Mouse (Mus musculus): ENCODE data around the gene Itga4. TPM values are rescaled to one million over a fixed set of nuclear protein-coding genes. Genes with fewer than 3 reads are reported as not detected.

Itga4 gene
- polyA plus RNA-seq, 1 experiment: 0.11 TPM

DNA sequence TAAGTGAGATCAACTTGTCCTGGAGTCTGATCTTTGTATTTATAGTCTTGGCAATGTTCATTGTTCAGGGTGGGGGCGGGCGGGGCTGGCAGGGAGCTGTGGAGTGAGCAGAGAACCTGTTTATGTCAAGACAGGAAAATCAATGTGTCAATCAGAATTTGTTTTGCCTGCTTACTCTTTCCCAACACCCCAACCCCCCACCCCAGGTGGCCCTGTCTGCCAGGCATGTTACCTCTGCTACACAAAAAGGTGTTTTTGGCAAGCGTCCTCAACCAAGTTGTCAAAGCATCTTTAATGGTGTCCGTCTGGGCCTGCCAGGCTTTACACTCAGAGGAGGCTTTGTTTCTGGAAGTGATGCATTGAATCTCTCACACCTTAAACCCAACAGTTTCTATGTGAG, 59.9 kb downstream of the Itga4 start:
- H3K27ac ChIP-seq (ENCODE audit: control insufficient read depth, insufficient read depth, low read depth, low read length): no peak overlapping the region
- H3K4me3 ChIP-seq (ENCODE audit: control insufficient read depth, low read depth, low read length): no peak overlapping the region

DNA sequence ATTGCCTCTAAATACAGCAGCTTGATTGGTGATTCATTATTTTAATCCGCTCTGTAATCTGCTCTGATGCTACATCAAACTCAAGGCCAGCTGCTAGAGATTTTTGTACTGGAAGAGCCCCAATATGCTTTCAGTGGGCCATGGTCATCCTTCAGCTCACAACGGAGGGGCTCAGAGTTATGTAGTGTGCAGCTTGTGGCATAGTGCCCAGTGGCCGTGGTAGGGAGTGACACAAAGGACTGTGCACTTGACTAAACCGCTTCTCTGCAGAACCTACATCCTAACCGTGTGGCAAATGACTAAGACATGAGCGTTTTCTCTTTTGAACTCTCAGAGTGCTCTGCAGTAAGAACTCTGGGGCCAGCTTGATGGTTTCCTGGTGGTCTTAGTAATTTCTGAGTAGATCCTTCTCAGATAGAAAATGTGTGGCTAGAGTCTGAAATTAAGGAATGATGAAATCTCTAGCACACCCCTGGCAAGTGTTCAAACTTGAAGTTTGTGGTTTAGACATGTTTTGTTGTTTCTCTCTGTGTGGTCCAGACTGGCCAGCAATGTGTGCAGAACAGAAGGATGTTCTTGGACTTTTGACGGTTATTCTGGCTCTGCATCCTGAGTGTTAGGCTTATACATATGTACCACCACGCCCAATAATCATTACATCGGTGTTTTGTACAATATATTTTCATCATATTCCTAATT, 61.1 kb downstream of the Itga4 start:
- H3K27me3 ChIP-seq (ENCODE audit: control insufficient read depth, insufficient read depth, low read length): no peaks in the 10 kb centered on the region
- no peak overlapping the region for H3K27ac ChIP-seq (ENCODE audit: control insufficient read depth, insufficient read depth, low read depth, low read length)
- no peaks in the 10 kb centered on the region for H3K4me1 ChIP-seq (ENCODE audit: control insufficient read depth, insufficient read depth, low read length)
- H3K36me3 ChIP-seq (ENCODE audit: control insufficient read depth, insufficient read depth, low read length): no peaks in the 10 kb centered on the region
- no peak overlapping the region for H3K4me3 ChIP-seq (ENCODE audit: control insufficient read depth, low read depth, low read length)
- TF ChIP-seq CTCF (IDR thresholded peaks at IDR 0.05; ENCODE audit: control insufficient read depth, insufficient read depth, insufficient replicate concordance, low read depth, low read length): no peak
- no peak for TF ChIP-seq POLR2A (IDR thresholded peaks at IDR 0.05; ENCODE audit: control insufficient read depth, low read depth, low read length)

More for the DNA sequence above, 59.9 kb downstream of the Itga4 start:
- Histone ChIP-seq H3K4me1 (ENCODE audit: control insufficient read depth, insufficient read depth, low read length) (no peaks in the 10 kb centered on the region), H3K36me3 (ENCODE audit: control insufficient read depth, insufficient read depth, low read length) (no peaks in the 10 kb centered on the region), H3K27me3 (ENCODE audit: control insufficient read depth, insufficient read depth, low read length) (no peaks in the 10 kb centered on the region)
- no peak for TF ChIP-seq CTCF (IDR thresholded peaks at IDR 0.05; ENCODE audit: control insufficient read depth, insufficient read depth, insufficient replicate concordance, low read depth, low read length)
- TF ChIP-seq POLR2A (IDR thresholded peaks at IDR 0.05; ENCODE audit: control insufficient read depth, low read depth, low read length): no peak

DNA sequence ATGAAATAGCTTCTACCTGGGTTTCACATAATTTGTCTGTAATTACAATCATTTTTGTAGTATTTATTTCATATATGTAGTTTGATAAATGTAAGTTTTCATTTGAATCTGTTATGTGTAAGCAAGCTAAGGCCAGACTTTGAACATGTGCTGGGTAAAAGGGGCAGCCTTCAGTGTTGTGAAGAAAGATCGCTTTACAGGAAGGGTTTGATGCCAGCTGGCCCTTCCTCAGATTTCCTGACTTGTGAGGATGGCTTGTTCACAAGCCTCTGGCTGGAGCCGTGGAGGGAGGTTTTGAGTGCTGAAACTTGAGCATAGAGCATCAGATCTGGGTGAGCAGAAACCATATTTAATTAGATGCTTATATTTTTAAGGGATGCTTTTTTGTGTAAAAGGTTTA, 72.9 kb downstream of the Itga4 start:
- Histone ChIP-seq H3K27me3 (ENCODE audit: control insufficient read depth, insufficient read depth, low read length) (no peaks in the 10 kb centered on the region), H3K4me1 (ENCODE audit: control insufficient read depth, insufficient read depth, low read length) (no peaks in the 10 kb centered on the region), H3K36me3 (ENCODE audit: control insufficient read depth, insufficient read depth, low read length) (no peaks in the 10 kb centered on the region), H3K27ac (ENCODE audit: control insufficient read depth, insufficient read depth, low read depth, low read length) (no peak overlapping the region), H3K4me3 (ENCODE audit: control insufficient read depth, low read depth, low read length) (no peak overlapping the region)
- TF ChIP-seq POLR2A (IDR thresholded peaks at IDR 0.05; ENCODE audit: control insufficient read depth, low read depth, low read length): no peak
- TF ChIP-seq CTCF (IDR thresholded peaks at IDR 0.05; ENCODE audit: control insufficient read depth, insufficient read depth, insufficient replicate concordance, low read depth, low read length): no peak

GRCm38 (mm10) chr2:79334661-79335060, 79.4 kb downstream of the Itga4 start:
- Histone ChIP-seq H3K27ac (ENCODE audit: control insufficient read depth, insufficient read depth, low read depth, low read length) (no peak overlapping the region), H3K27me3 (ENCODE audit: control insufficient read depth, insufficient read depth, low read length) (no peaks in the 10 kb centered on the region), H3K4me1 (ENCODE audit: control insufficient read depth, insufficient read depth, low read length) (no peaks in the 10 kb centered on the region), H3K36me3 (ENCODE audit: control insufficient read depth, insufficient read depth, low read length) (no peaks in the 10 kb centered on the region), H3K4me3 (ENCODE audit: control insufficient read depth, low read depth, low read length) (no peak overlapping the region)
- TF ChIP-seq POLR2A (IDR thresholded peaks at IDR 0.05; ENCODE audit: control insufficient read depth, low read depth, low read length) (no peak), CTCF (IDR thresholded peaks at IDR 0.05; ENCODE audit: control insufficient read depth, insufficient read depth, insufficient replicate concordance, low read depth, low read length) (no peak)

DNA sequence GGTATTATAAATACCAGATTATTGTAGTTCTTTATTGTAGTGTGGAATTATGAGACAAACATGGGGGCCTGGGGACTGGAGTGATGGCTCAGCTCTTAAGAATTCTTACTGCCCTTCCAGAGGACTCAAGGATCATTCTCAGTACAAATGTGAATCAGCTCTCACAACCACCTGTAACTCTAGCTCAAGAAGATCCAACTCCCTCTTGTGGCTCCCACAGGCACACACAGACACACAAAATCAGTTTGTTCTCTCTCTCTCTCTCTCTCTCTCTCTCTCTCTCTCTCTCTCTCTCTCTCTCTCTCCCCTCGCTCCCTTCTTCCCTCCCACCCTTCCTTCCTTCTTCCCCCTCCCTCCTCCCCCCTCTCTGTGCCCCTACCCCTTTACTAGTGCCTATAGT, 80.9 kb downstream of the Itga4 start:
- Histone ChIP-seq H3K4me3 (ENCODE audit: control insufficient read depth, low read depth, low read length) (no peak overlapping the region), H3K4me1 (ENCODE audit: control insufficient read depth, insufficient read depth, low read length) (no peaks in the 10 kb centered on the region), H3K27me3 (ENCODE audit: control insufficient read depth, insufficient read depth, low read length) (no peaks in the 10 kb centered on the region), H3K27ac (ENCODE audit: control insufficient read depth, insufficient read depth, low read depth, low read length) (no peak overlapping the region), H3K36me3 (ENCODE audit: control insufficient read depth, insufficient read depth, low read length) (no peaks in the 10 kb centered on the region)
- TF ChIP-seq CTCF (IDR thresholded peaks at IDR 0.05; ENCODE audit: control insufficient read depth, insufficient read depth, insufficient replicate concordance, low read depth, low read length): no peak
- TF ChIP-seq POLR2A (IDR thresholded peaks at IDR 0.05; ENCODE audit: control insufficient read depth, low read depth, low read length): no peak

DNA sequence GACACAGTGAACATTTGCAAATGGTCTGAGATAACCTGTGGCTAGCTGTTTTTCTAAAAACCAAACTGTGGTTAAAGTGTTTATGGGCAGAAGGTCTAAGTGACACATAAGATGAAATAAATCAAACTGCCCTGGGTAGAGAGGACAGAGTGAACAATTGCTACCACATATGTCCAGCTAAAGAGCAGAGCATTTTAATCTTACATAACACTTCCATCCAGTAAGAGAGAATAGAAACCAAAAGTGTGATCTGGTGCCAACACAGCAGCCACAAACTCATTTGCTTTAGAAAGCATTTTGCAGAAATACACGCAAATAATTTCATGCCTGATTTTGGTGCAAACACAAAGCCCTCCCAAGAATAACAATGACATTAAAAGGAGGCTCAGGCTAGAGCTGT, 83.8 kb downstream of the Itga4 start:
- no peak overlapping the region for H3K27ac ChIP-seq (ENCODE audit: control insufficient read depth, insufficient read depth, low read depth, low read length)
- H3K36me3 ChIP-seq (ENCODE audit: control insufficient read depth, insufficient read depth, low read length): no peaks in the 10 kb centered on the region
- no peak for TF ChIP-seq CTCF (IDR thresholded peaks at IDR 0.05; ENCODE audit: control insufficient read depth, insufficient read depth, insufficient replicate concordance, low read depth, low read length)
- no peak for TF ChIP-seq POLR2A (IDR thresholded peaks at IDR 0.05; ENCODE audit: control insufficient read depth, low read depth, low read length)
- H3K27me3 ChIP-seq (ENCODE audit: control insufficient read depth, insufficient read depth, low read length): no peaks in the 10 kb centered on the region
- no peak overlapping the region for H3K4me3 ChIP-seq (ENCODE audit: control insufficient read depth, low read depth, low read length)
- H3K4me1 ChIP-seq (ENCODE audit: control insufficient read depth, insufficient read depth, low read length): no peaks in the 10 kb centered on the region

- no peaks in the 10 kb centered on the region for H3K27me3 ChIP-seq (ENCODE audit: control insufficient read depth, insufficient read depth, low read length)
- H3K4me3 ChIP-seq (ENCODE audit: control insufficient read depth, low read depth, low read length): no peak overlapping the region
- no peaks in the 10 kb centered on the region for H3K36me3 ChIP-seq (ENCODE audit: control insufficient read depth, insufficient read depth, low read length)
- no peaks in the 10 kb centered on the region for H3K4me1 ChIP-seq (ENCODE audit: control insufficient read depth, insufficient read depth, low read length)
- TF ChIP-seq POLR2A (IDR thresholded peaks at IDR 0.05; ENCODE audit: control insufficient read depth, low read depth, low read length) (no peak), CTCF (IDR thresholded peaks at IDR 0.05; ENCODE audit: control insufficient read depth, insufficient read depth, insufficient replicate concordance, low read depth, low read length) (no peak)
- no peak overlapping the region for H3K27ac ChIP-seq (ENCODE audit: control insufficient read depth, insufficient read depth, low read depth, low read length)
Measured at GRCm38 (mm10) chr2:79343115-79343514, 87.9 kb downstream of the Itga4 start.
